Mouse (Mus musculus) CH12.LX (cell line): ENCODE data around the gene Gm26602.

ENCODE experiments used
- CHD2 ChIP-seq: IDR thresholded peaks from 2 replicates; pipeline ENCODE4 v1.6.1; 2011; ENCODE audit warnings: low read length, improper control_type of control experiment
- CTCF ChIP-seq, 2 experiments: IDR thresholded peaks in 1 of 2; conservative IDR thresholded peaks in 1 of 2; 2 replicates each; pipeline ENCODE4 v1.5.1; 2011 to 2012; ENCODE audit warnings: low read depth in 2 of 2, low read length in 2 of 2, improper control_type of control experiment in 1 of 2, inconsistent platforms in 1 of 2, mild to moderate bottlenecking in 1 of 2, moderate library complexity in 1 of 2
- ETS1 ChIP-seq: conservative IDR thresholded peaks from 2 replicates; pipeline ENCODE4 v1.6.1; 2012; ENCODE audit warnings: low read depth, mild to moderate bottlenecking, inconsistent platforms, low read length, improper control_type of control experiment, moderate library complexity
- HCFC1 ChIP-seq: IDR thresholded peaks from 2 replicates; pipeline ENCODE4 v1.6.1; 2012; ENCODE audit warnings: low read depth, mild to moderate bottlenecking, inconsistent platforms, low read length, improper control_type of control experiment
- MAX ChIP-seq: IDR thresholded peaks from 2 replicates; pipeline ENCODE4 v1.6.1; 2011; ENCODE audit warnings: low read length, improper control_type of control experiment
- MAZ ChIP-seq: IDR thresholded peaks from 2 replicates; pipeline ENCODE4 v1.6.1; 2012; ENCODE audit warnings: low read depth, mild to moderate bottlenecking, inconsistent platforms, low read length, improper control_type of control experiment, moderate library complexity
- MXI1 ChIP-seq: IDR thresholded peaks from 2 replicates; pipeline ENCODE4 v1.6.1; 2011; ENCODE audit warnings: mild to moderate bottlenecking, low read depth, low read length, improper control_type of control experiment
- POLR2AphosphoS2 ChIP-seq: IDR thresholded peaks from 2 replicates; pipeline ENCODE4 v1.6.1; 2011; ENCODE audit warnings: low read depth, low read length, improper control_type of control experiment
- TCF12 ChIP-seq: IDR thresholded peaks from 2 replicates; pipeline ENCODE4 v1.6.1; 2014; ENCODE audit warnings: low read depth, mild to moderate bottlenecking, inconsistent platforms, low read length, improper control_type of control experiment
- UBTF ChIP-seq: IDR thresholded peaks from 2 replicates; pipeline ENCODE4 v1.6.1; 2012; ENCODE audit warnings: low read depth, mild to moderate bottlenecking, inconsistent platforms, low read length, improper control_type of control experiment, moderate library complexity
- USF2 ChIP-seq: conservative IDR thresholded peaks from 2 replicates; pipeline ENCODE4 v1.6.1; 2011; ENCODE audit warnings: low read depth, low read length, improper control_type of control experiment

DNA sequence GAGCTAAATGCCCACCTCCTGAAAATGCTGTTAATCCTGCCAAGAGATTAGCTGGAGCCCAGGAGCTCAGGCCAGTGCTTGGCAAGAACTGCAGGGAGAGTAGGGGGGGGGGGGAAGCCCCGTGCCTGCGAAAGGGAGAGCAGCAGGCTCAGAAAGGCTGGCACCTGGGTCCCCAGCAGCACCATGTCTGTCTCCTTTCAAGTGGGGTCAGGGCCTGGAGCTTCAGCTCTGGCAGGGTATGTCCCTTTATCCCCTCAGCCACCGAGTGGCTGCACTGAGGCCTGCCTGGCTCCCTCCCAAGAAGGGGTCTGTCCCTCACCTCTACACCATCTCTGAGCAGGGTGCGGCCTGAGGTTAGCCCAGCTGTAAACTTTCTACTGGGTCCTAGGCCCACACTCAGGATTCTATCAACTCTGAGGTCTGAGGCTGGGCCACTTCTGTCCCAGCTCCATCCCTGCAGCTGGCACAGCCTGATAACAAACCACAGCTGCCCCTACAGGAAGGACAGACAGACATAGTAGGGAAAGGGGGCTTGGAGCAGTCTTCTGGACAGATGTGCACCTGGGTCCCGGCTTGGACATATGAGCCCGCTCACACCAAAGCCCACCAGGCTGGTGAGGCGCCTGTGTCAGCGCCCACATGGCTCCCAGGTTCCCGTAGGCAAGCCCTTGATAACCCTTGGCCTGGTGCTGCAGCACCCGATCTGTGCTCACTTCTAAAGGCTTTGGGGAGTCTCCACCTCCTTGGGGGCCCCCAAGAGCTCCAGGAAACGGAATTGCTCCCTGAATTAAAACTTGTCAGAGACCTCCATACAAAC is 3.7 kb downstream of the Gm26602 start:
- TF ChIP-seq USF2 (no peak), TCF12 (no peak), UBTF (no peak), POLR2AphosphoS2 (no peak), MAZ (no peak), CTCF (conservative IDR thresholded peaks at IDR 0.05 in 1 of 2, IDR thresholded peaks at IDR 0.05 in 1 of 2; ENCODE audit: low read depth in 2 of 2, low read length in 2 of 2) (no peak), CHD2 (no peak), MXI1 (no peak), HCFC1 (no peak), MAX (no peak), ETS1 (no peak)
